Mouse (Mus musculus): ENCODE results near the gene Stxbp6. TPM values are rescaled to one million over a fixed set of nuclear protein-coding genes. Genes with fewer than 3 reads are reported as not detected.

Stxbp6 gene
- polyA plus RNA-seq, 1 experiment from 2014 or later = 15.6 TPM

- H3K36me3 ChIP-seq = no peaks in the 10 kb centered on the region
- H3K27ac ChIP-seq = no peak overlapping the region
- H3K9ac ChIP-seq = no peak overlapping the region
- no peaks in the 10 kb centered on the region for H3K4me1 ChIP-seq
- no peak for ATAC-seq (ENCODE audit: borderline replicate concordance, extremely low read depth, low FRiP score, low TSS enrichment)
- H3K27me3 ChIP-seq = no peaks in the 10 kb centered on the region
- H3K4me2 ChIP-seq = no peak overlapping the region
- no peak overlapping the region for H3K4me3 ChIP-seq
- 68% methylated on average over 8 of the region's 8 CpGs for WGBS
- H3K9me3 ChIP-seq = no peaks in the 10 kb centered on the region
These were observed 135.4 kb downstream of the Stxbp6 start for GRCm38 (mm10) chr12:44939106-44939505.

DNA sequence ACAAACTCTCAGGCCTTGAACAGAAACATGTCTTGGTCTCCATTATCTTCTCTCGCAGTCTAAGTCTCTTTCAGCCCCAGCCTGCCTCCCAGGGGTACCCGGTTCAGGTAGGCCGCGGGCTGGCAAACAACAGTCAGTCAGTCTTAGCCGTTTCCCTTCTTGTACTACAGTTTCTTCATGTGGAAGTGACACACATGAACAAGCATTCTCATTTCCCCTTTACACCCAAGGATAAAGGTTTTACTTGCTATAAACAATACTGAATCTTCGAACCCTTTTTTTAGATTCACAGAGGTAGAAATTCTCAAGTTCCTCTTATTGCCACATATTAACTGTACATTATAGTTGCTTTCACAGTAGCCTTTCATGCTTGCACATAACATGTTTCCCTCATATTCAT lies 141.6 kb downstream of the Stxbp6 start:
- 87% methylated on average over 6 of the region's 6 CpGs for WGBS
- Histone ChIP-seq H3K36me3 (no peaks in the 10 kb centered on the region), H3K27me3 (no peaks in the 10 kb centered on the region), H3K27ac (no peak overlapping the region), H3K9me3 (no peaks in the 10 kb centered on the region), H3K4me2 (no peak overlapping the region), H3K4me3 (no peak overlapping the region), H3K9ac (no peak overlapping the region), H3K4me1 (no peaks in the 10 kb centered on the region)
- no peak for ATAC-seq (ENCODE audit: borderline replicate concordance, extremely low read depth, low FRiP score, low TSS enrichment)

GRCm38 (mm10) chr12:44931716-44932115 lies 142.8 kb downstream of the Stxbp6 start:
- H3K9ac ChIP-seq = no peak overlapping the region
- H3K4me1 ChIP-seq = no peaks in the 10 kb centered on the region
- H3K36me3 ChIP-seq = no peaks in the 10 kb centered on the region
- H3K4me3 ChIP-seq = no peak overlapping the region
- no peak overlapping the region for H3K27ac ChIP-seq
- no peaks in the 10 kb centered on the region for H3K9me3 ChIP-seq
- 61% methylated on average over 7 of the region's 7 CpGs for WGBS
- H3K27me3 ChIP-seq = no peaks in the 10 kb centered on the region
- ATAC-seq (ENCODE audit: borderline replicate concordance, extremely low read depth, low FRiP score, low TSS enrichment) = no peak
- no peak overlapping the region for H3K4me2 ChIP-seq

- no peak for ATAC-seq (ENCODE audit: borderline replicate concordance, extremely low read depth, low FRiP score, low TSS enrichment)
- H3K36me3 ChIP-seq = no peaks in the 10 kb centered on the region
- no peak overlapping the region for H3K27ac ChIP-seq
- no peak overlapping the region for H3K4me2 ChIP-seq
- H3K9me3 ChIP-seq = no peaks in the 10 kb centered on the region
- H3K4me3 ChIP-seq = no peak overlapping the region
- no peaks in the 10 kb centered on the region for H3K4me1 ChIP-seq
- H3K27me3 ChIP-seq = no peaks in the 10 kb centered on the region
- H3K9ac ChIP-seq = no peak overlapping the region
- WGBS = 42% methylated on average over 3 of the region's 3 CpGs
These were observed 146.1 kb downstream of the Stxbp6 start for GRCm38 (mm10) chr12:44928456-44928855.

GRCm38 (mm10) chr12:44925901-44926300 lies 148.6 kb downstream of the Stxbp6 start:
- no peaks in the 10 kb centered on the region for H3K9me3 ChIP-seq
- no peak for ATAC-seq (ENCODE audit: borderline replicate concordance, extremely low read depth, low FRiP score, low TSS enrichment)
- no peaks in the 10 kb centered on the region for H3K36me3 ChIP-seq
- no peak overlapping the region for H3K4me3 ChIP-seq
- no peaks in the 10 kb centered on the region for H3K27me3 ChIP-seq
- H3K4me1 ChIP-seq = no peaks in the 10 kb centered on the region
- WGBS = 79% methylated on average over 3 of the region's 3 CpGs
- no peak overlapping the region for H3K4me2 ChIP-seq
- H3K27ac ChIP-seq = no peak overlapping the region
- no peak overlapping the region for H3K9ac ChIP-seq

- no peaks in the 10 kb centered on the region for H3K36me3 ChIP-seq
- WGBS = 86% methylated on average over 3 of the region's 3 CpGs
- ATAC-seq (ENCODE audit: borderline replicate concordance, extremely low read depth, low FRiP score, low TSS enrichment) = no peak
These were observed 151.2 kb downstream of the Stxbp6 start for GRCm38 (mm10) chr12:44923273-44923672.

DNA sequence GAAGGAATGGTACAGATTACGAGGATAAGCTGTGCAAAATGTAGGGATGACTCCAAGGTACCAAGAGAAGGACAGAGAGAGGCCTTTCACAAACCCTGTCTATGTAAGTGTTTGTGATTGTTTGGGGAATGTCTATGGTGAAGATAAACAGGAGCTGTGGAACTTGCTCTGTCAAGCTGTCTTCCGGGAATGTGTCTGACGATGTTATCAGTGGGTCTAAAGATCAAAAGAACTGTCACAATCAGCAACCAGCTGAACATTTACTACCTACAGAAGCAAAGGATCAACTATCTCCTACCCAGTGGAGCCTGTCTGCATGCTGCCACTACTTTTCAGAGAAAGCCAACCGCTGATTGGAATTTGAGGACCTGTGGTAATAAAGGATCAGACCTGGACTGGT lies 152.3 kb downstream of the Stxbp6 start:
- Histone ChIP-seq H3K4me1 (no peaks in the 10 kb centered on the region), H3K27ac (no peak overlapping the region), H3K36me3 (no peaks in the 10 kb centered on the region), H3K9ac (no peak overlapping the region), H3K4me2 (no peak overlapping the region), H3K9me3 (no peaks in the 10 kb centered on the region), H3K27me3 (no peaks in the 10 kb centered on the region), H3K4me3 (no peak overlapping the region)
- 31% methylated on average over 4 of the region's 4 CpGs for WGBS
- no peak for ATAC-seq (ENCODE audit: borderline replicate concordance, extremely low read depth, low FRiP score, low TSS enrichment)

More at GRCm38 (mm10) chr12:44923273-44923672, 151.2 kb downstream of the Stxbp6 start:
- H3K27me3 ChIP-seq = no peaks in the 10 kb centered on the region
- no peaks in the 10 kb centered on the region for H3K4me1 ChIP-seq
- no peak overlapping the region for H3K27ac ChIP-seq
- no peak overlapping the region for H3K9ac ChIP-seq
- no peaks in the 10 kb centered on the region for H3K9me3 ChIP-seq
- no peak overlapping the region for H3K4me2 ChIP-seq
- H3K4me3 ChIP-seq = no peak overlapping the region

GRCm38 (mm10) chr12:44919613-44920012 lies 154.9 kb downstream of the Stxbp6 start:
- Histone ChIP-seq H3K27me3 (no peaks in the 10 kb centered on the region), H3K36me3 (no peaks in the 10 kb centered on the region), H3K4me2 (no peak overlapping the region), H3K9me3 (no peaks in the 10 kb centered on the region), H3K27ac (no peak overlapping the region), H3K4me1 (no peaks in the 10 kb centered on the region), H3K4me3 (no peak overlapping the region), H3K9ac (no peak overlapping the region)
- ATAC-seq (ENCODE audit: borderline replicate concordance, extremely low read depth, low FRiP score, low TSS enrichment) = peak; percentile 27; the same call in 1 of the 2 replicates
- 57% methylated on average over 2 of the region's 2 CpGs for WGBS

GRCm38 (mm10) chr12:44918929-44919328 lies 155.6 kb downstream of the Stxbp6 start:
- Histone ChIP-seq H3K4me3 (no peak overlapping the region), H3K36me3 (no peaks in the 10 kb centered on the region), H3K4me2 (no peak overlapping the region), H3K9ac (no peak overlapping the region), H3K27ac (no peak overlapping the region), H3K4me1 (no peaks in the 10 kb centered on the region), H3K27me3 (no peaks in the 10 kb centered on the region), H3K9me3 (no peaks in the 10 kb centered on the region)
- no peak for ATAC-seq (ENCODE audit: borderline replicate concordance, extremely low read depth, low FRiP score, low TSS enrichment)
- WGBS = 79% methylated on average over 2 of the region's 2 CpGs

GRCm38 (mm10) chr12:44913854-44914253 lies 160.7 kb downstream of the Stxbp6 start:
- no peak for ATAC-seq (ENCODE audit: borderline replicate concordance, extremely low read depth, low FRiP score, low TSS enrichment)
- 62% methylated on average over 4 of the region's 4 CpGs for WGBS
- no peaks in the 10 kb centered on the region for H3K36me3 ChIP-seq

GRCm38 (mm10) chr12:44908028-44908702 lies 166.3 kb downstream of the Stxbp6 start:
- Histone ChIP-seq H3K9me3 (no peaks in the 10 kb centered on the region), H3K4me2 (no peak overlapping the region), H3K4me1 (0 out of 2 replicates have a peak, but pooled peaks cover 4% of the 10 kb centered on the region), H3K9ac (no peak overlapping the region), H3K36me3 (no peaks in the 10 kb centered on the region), H3K27ac (no peak overlapping the region), H3K27me3 (no peaks in the 10 kb centered on the region), H3K4me3 (no peak overlapping the region)
- no peak for ATAC-seq (ENCODE audit: borderline replicate concordance, extremely low read depth, low FRiP score, low TSS enrichment)
- 61% methylated on average over 3 of the region's 3 CpGs for WGBS

More at GRCm38 (mm10) chr12:44913854-44914253, 160.7 kb downstream of the Stxbp6 start:
- Histone ChIP-seq H3K9me3 (no peaks in the 10 kb centered on the region), H3K27ac (no peak overlapping the region), H3K4me1 (no peaks in the 10 kb centered on the region), H3K4me2 (no peak overlapping the region), H3K9ac (no peak overlapping the region), H3K4me3 (no peak overlapping the region), H3K27me3 (no peaks in the 10 kb centered on the region)

GRCm38 (mm10) chr12:44906001-44906400 lies 168.5 kb downstream of the Stxbp6 start:
- Histone ChIP-seq H3K9ac (no peak overlapping the region), H3K4me1 (0 out of 2 replicates have a peak, but pooled peaks cover 4% of the 10 kb centered on the region), H3K36me3 (no peaks in the 10 kb centered on the region), H3K4me2 (no peak overlapping the region), H3K27me3 (no peaks in the 10 kb centered on the region), H3K4me3 (no peak overlapping the region), H3K27ac (no peak overlapping the region; the same call in 1 of the 2 replicates), H3K9me3 (no peaks in the 10 kb centered on the region)
- WGBS = 50% methylated on average over 2 of the region's 2 CpGs
- ATAC-seq (ENCODE audit: borderline replicate concordance, extremely low read depth, low FRiP score, low TSS enrichment) = no peak
